Mouse (Mus musculus) kidney, adult 18-20 months (tissue): ENCODE data around the gene Dph5.
"Not testable (repeated sequence)": the region's sequence is repeated elsewhere in the genome, so short reads cannot be mapped to it uniquely, and the experiment has no call there.

ENCODE experiments used
- DNase-seq: peaks from one replicate; pipeline ENCODE4 v3.0.0; 2021

The Dph5 gene

GRCm38 (mm10) chr3:115893166-115893565 lies 5.5 kb downstream of the Dph5 start:
- no peak for DNase-seq

- no peak for DNase-seq
These were observed 10.8 kb downstream of the Dph5 start for GRCm38 (mm10) chr3:115898354-115898948.

DNA sequence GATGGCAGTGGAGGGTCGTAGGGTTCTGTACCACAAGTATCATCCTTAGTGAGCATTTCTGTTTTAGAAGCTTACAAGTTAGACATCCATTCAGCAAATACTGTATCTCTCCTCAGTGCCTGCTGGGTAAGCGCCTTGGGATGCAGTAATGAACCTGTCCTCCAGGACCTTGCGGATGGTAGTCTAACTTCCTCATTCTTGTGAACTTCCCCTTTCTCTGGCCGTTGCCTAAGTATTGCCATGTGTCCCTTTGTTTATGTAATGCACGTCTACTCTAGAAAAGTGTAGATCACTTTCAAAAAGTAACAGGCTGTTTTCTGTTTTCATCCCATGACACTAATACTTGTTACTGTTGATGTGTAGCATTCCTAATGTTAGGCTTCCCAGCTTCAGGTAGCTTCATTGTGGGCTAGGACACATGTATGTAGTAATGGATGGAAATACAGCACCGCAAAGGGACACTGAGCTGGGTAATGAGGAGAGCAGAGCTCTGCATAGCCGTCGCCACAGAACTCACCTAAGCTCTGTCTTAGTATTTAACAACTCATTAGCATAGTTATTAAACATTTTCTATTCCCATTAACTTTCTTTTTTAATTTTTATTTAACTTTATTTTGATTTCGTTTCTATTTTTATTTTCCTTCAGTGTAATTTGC lies 14.8 kb downstream of the Dph5 start:
- no peak for DNase-seq

DNA sequence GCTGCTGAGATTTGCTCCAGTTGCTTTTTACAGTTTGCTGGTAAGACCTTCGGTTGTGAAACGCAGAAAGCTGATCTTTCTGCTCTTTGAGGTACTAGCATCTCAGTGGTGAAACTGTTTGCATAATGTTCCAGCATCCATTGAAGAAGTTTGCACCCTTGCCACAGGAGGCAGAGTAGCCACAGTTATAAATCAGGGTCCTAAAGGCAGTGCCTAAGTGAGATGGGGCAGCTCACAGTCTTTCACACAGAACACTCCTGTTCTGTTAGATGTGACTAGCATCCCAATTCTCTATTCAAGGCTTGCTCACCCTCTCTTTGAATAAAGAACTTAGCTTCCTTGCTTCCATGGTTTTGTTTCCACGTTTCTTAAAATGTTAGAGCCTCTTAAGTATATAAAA lies 17.4 kb downstream of the Dph5 start:
- DNase-seq: no peak

GRCm38 (mm10) chr3:115905567-115905966 lies 17.9 kb downstream of the Dph5 start:
- DNase-seq: no peak

DNA sequence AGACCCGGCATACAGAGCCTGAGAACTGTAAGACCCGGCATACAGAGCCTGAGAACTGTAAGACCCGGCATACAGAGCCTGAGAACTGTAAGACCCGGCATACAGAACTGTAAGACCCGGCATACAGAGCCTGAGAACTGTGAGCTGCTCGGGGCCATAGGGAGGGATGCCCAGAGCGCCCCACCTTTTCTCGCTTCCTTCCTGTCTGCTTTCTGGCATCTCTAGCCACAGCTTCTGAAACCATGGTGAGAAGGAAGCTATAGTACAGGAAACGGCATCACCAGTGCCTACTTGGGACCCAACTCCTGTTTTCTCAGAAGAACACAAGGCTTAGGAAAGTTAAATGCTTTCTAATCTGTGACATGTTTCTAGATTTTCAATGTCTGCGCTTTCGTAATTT lies 19.8 kb downstream of the Dph5 start:
- not testable (repeated sequence) for DNase-seq

DNA sequence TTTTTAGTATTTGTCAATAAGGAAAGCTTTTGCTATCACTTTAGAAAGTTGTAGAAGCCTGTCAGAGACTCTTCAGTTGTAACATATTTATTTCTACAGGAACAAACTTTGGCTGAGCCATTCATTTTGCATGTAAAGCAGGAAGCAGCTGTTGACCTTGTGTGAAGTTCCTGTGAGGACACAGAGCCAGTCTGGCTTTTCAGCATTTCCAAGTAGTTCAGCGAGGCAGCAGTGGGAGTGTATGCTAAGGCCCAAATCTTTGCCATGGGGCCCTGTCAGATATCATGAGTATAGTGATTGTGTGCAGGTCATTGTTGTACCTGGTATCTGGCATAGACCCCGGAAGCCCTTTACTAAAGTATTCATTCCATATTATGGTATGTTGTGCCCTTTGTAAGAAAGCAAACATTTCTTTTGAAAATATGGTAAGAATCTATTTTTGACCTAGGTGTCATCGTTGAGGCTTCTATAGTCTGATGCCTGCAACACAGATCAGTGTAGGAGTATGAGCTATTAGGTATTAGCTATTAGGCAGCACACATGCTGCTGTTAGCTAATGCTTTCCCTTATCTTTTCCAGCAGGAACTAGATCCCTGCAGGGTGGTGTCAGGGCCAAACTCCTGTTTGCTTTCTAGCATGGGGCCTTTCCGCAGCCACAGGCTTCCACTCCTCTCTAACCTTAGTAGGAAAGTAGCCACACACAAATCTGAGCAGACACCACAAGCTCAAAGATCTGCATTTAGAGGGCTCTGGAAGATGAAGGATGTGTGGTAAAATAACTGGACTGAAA lies 37.0 kb downstream of the Dph5 start:
- no peak for DNase-seq

DNA sequence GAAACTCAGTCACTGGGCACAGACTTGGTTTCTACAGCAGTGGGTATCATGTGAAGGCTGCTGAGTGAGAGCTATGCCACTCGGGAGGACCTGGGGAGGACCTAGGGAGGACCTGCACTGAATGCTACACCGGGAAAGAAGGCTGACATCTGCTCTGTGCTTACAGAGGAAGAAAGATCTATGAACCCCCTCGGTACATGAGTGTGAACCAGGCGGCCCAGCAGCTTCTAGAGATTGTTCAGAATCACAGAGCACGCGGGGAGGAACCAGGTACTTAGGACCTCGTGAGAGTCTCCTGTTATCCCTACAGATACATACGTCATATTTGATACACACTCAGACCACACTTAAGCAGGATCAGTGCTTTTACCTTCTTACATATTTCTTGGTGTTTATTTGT lies 38.9 kb downstream of the Dph5 start:
- DNase-seq: no peak

DNA sequence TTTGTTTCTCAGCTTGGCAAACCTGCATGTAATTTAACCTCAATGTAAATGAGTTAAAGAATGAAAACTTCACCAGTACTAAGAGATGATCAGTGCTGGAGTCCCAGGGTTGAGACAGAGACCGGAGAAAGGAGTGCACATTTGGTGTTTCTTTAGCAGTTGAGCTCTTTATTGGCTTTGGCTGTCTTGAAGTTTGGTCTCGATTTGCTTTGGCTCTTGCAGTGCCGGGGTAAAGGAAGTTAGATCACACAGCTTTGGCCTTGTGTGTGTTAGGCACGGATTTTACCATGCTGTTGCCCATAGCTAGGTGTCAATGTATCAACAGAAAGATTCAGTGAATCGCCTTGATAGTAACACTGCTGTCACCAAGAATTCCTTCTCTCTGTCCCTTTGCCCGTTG lies 44.1 kb downstream of the Dph5 start:
- DNase-seq: no peak

- DNase-seq: no peak
These were observed 45.9 kb downstream of the Dph5 start for GRCm38 (mm10) chr3:115933293-115934186.

GRCm38 (mm10) chr3:115936734-115937599 lies 49.3 kb downstream of the Dph5 start:
- DNase-seq: peak; percentile 63

GRCm38 (mm10) chr3:115937807-115938206 lies 50.2 kb downstream of the Dph5 start:
- DNase-seq: no peak

DNA sequence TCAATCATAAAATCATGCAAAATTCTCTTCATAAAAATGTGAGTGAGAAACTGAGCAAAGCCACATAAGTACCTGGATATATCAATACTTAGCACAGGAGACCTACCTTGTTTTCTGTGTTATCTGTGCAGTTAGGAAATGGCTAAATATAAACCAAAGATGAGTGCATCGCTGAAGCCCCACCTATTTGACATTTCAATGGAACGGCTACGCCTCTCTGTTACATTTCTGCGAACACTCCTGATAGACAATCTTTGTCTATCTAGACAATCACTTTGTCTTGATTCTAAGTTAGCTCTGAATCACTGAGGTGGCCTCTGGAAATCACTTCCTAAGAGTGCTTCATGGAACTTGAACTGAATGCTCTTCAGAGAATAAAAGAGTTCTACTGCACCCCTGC lies 52.9 kb downstream of the Dph5 start:
- no peak for DNase-seq

GRCm38 (mm10) chr3:115941464-115941863 lies 53.8 kb downstream of the Dph5 start:
- DNase-seq: no peak

DNA sequence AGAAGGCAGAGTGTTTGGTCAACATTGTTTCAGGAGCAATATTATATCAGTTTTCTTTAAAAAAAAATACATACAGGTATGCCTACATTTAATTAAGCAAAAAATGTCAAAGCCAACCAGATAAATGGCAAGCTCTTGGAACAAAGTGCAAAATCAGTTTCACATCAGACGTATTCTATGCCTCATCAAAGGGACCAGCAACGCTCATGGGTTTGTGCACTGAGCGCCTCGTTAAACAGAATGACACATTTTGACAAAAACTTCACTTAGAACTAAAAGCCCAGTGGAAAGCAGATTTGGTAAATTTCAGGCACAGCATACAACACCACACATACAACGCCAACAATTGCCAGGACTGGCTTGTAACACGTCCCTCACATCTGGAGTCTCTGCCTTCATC lies 56.7 kb downstream of the Dph5 start:
- no peak for DNase-seq

DNA sequence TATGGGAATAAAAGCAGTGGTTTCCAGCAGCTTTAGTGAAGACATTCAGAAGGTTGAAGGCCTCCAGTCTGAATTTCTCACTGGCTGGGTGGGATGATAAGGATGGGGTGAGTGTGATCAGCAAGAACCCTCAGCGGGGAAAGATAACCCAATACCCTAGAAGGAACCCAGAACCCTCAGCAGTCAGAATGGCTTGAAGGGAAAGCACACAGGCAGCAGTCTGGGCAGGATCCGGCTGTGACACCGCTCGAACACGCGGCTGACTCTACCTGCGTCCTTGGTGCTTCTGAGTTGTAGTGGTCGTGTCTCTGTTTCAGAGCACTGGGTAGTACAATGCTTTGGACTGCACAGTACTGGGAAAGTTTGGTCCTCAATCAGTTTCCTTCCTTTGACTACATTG lies 58.6 kb downstream of the Dph5 start:
- DNase-seq: no peak

DNA sequence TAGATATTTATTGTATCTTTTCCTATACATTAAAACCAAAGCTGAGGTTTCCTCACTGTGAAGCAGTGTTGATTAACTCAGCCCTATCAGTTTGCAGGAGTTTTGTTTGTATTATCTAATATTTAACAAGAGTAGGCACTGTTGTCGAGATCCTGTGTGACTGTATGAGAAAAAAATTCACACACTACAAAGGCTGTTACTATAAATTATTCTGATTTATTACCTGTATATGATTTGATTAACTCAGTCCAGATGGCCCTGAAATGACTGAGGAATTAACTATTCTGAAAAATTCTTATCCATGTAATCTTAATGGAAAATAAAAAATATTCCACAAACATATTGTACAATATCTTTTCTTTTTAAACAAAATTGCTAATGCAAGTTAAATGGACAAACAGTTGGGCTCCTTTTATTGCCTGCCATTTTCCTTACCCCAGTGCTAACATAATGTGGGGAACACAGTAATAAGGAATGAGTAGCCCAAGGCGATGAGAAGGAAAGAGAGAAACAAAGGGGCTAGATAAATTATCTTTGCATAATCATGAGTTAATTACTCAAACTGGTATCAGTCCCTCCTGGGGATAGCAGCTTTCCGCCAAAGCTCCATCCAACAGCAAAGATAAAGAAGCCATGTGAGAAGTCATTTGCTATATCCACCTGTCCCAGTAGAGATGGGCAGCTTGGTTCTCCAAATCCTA lies 61.7 kb downstream of the Dph5 start:
- no peak for DNase-seq

DNA sequence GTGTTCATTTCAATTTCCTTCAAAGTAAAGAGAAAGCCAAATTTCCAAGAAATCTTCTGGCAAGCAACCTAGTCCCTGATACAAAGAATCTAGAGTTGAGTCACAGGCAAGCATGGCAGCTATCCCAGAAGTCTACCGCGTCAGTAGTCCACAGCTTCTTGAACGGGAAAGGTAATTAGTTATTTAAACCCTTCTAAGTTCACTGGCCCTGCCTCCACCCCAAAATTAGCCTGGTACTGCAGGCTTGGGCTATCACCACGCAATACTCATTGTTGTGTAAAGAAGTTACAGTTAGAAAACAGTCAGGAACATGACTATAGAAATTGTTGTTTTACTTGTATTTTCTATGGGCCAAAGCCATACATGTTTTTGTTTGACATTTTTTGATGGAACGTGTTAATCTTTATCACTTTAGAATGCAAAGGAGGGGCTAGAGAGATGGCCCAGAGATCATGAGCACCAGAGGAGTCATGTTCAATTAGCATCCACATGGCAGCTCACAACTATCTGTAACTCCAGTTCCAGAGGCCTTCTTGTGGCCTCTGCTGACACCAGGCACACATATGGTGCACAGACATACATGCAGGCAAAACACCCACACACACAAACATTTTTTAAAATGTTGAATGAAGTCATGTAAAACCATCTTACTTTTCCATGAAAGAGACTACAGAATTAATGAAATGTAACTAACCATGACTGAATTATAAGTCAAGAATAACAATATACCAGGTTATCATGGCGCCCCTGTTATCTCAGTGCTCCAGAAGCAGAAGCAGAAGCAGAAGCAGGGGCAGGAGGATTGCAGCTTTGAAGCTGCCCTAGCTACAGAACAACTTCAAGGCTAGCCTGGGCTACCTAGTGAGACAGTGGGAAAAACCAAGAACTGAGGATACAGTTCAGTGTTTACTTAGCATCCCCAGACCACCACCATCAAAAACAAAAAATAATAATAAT lies 62.6 kb downstream of the Dph5 start:
- DNase-seq: no peak

DNA sequence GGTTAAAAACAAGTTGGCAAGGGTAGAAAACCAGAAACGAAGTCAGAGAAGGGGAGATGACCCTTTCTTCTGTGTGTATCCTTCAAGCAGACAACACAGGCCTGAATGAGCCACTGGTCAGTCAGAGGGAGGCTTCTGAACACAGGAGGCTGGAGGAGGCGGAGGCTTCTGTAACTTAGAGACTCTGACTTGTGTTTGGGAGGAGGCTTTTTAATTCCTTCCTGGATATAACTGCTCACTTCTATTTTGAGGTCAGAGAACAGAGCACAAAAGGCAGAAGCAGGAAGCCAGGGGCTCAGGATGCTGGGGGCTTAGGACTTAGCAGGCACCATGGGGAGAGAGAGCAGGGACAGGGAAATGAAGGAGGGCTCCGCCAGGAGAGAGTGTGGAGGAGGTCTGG lies 63.6 kb downstream of the Dph5 start:
- DNase-seq: no peak

DNA sequence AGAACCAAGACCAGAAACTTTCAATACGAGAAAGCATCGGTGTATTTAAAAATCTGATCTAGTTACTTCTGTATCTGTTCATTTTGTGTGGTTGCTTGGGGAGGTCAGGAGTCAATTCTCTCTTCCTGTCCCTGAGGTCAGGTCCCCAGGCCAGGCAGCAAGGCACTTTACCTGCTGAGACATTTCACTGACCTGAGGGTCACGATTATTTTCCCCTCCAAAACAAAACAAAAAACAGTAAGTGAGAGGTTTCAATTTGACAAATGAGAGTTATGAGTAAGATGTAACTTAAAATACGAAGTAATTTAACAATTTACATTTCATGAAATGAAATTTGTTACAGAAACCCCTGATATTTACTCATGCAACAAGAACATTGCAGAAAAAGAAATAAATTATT lies 64.7 kb downstream of the Dph5 start:
- no peak for DNase-seq
